Mouse (Mus musculus) kidney, adult 2 months (tissue): ENCODE results near the gene Slc9a8.

Experiments used
- CTCF ChIP-seq: fragments of 200-500 bp; conservative IDR thresholded peaks from 2 replicates; pipeline ENCODE4 v1.5.1; 2011; ENCODE audit warnings: low read depth, mild to moderate bottlenecking, control low read depth, low read length, moderate library complexity, mixed read lengths; ENCODE audit not compliant: insufficient read depth, insufficient read length
- POLR2A ChIP-seq: fragments of 200-500 bp; IDR thresholded peaks from one replicate; pipeline ENCODE4 v1.6.1; 2011; ENCODE audit warnings: low read depth, low read length, control low read depth

DNA sequence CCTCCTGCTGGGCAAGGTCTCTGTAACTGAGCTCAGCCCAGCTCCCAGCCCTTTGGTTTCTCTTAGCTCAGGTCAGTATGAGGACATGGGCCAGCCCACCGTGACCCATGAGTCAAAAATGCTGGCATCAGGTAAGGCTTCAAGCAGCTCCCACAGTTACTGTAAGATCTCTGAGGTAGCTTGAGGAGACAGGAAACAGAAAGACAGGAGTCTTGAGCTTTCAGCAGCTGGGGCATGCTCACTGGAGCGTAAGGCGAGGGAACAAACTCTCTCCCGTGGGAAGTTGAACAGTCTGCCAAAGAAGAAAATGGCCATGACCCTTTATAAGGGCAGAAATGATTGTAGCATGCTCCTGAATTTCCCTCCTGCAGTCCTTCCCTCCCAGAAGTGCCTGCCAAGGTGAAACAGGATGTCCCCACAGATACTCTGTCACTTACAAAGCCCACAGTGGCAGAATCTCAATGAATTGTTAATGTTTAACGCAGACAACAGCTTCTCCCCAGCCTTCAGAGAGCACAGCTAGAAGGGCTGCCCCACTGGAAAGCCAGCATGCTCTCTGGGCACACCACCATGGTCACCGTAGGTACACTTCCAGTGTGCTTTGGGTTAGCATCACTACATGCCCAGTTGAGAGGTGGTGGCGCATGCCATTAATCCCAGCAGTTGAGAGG, 40.8 kb upstream of the Slc9a8 start:
- TF ChIP-seq CTCF (no peak), POLR2A (no peak)
